Mouse (Mus musculus): ENCODE measurements around the gene Gm14444. TPM values are rescaled to one million over a fixed set of nuclear protein-coding genes. Genes with fewer than 3 reads are reported as not detected.
"Not testable (repeated sequence)": the region's sequence is repeated elsewhere in the genome, so short reads cannot be mapped to it uniquely, and the experiment has no call there.

Gm14444 gene
- 0.24 TPM in 1 of 2 replicates, not detected in the other for polyA plus RNA-seq (2015; fragmentation: Nextera tagmentation; extraction: Ambion mirVana)

DNA sequence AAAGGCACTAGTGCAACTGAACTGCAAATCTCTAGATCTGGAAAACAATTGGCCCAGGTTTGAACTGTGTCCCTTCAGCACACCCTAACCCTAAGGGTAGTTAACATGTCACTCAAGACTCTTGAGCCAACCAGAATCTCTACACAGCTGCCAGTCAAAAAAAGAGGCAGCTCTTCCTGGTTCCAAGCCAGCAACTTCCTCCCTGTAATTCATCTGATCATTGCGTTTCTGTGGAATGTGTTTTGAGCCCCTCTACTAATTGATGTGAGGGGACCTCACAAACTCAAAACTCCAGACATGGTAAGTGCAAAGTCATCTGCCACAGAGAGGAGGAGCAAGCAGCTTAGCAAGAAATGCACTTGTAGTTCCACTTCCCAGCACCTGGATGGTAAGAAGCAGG lies at the start of gene Gm14444:
Gene Gm14444 (plus strand): TSS at position 220 of the 400 bp plus-strand sequence.
- H3K4me2 ChIP-seq (ENCODE audit: low read depth, low read length); H3K9ac ChIP-seq (ENCODE audit: low read length); H3K4me3 ChIP-seq (ENCODE audit: low read length); H3K36me3 ChIP-seq (ENCODE audit: control insufficient read depth, insufficient read depth, low read length); H3K27me3 ChIP-seq (ENCODE audit: control insufficient read depth, insufficient read depth, low read depth, low read length); H3K27ac ChIP-seq (ENCODE audit: low read length); H3K4me1 ChIP-seq (replicated peaks; ENCODE audit: control insufficient read depth, insufficient read depth, low read length); H3K9me3 ChIP-seq (ENCODE audit: control insufficient read depth, low read length); ATAC-seq (ENCODE audit: low read depth): not testable (repeated sequence)
- WGBS: 56% methylated on average over 1 of the region's 1 CpGs

DNA sequence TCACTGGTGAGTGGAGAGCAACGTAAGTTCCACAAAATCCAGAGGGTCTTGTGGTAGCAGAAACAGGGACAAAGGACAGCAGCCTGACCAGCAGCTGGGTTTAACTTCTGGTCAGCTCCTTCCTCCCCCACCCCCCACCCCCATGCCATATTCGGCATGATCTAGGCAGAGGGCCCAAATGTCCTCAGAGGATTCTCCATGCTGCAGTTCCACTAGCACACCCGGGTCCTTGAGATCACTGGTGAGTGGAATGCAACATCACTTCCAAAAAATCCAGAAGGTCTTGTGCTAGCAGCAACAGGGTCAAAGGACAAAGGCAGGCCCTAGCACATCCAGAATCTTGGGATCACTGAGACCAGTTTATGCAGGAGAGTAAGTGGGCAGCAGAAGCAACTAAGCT lies 44.6 kb upstream of the Gm14444 start:
- H3K27ac ChIP-seq (ENCODE audit: low read length); H3K4me1 ChIP-seq (replicated peaks; ENCODE audit: control insufficient read depth, insufficient read depth, low read length); H3K4me3 ChIP-seq (ENCODE audit: low read length); H3K9ac ChIP-seq (ENCODE audit: low read length); H3K9me3 ChIP-seq (ENCODE audit: control insufficient read depth, low read length); H3K27me3 ChIP-seq (ENCODE audit: control insufficient read depth, insufficient read depth, low read depth, low read length); H3K4me2 ChIP-seq (ENCODE audit: low read depth, low read length); H3K36me3 ChIP-seq (ENCODE audit: control insufficient read depth, insufficient read depth, low read length): not testable (repeated sequence)
- 46% methylated on average over 3 of the region's 3 CpGs for WGBS
- peak; percentile 96 for ATAC-seq (ENCODE audit: low read depth)

GRCm38 (mm10) chr2:175044268-175044667 lies 34.2 kb downstream of the Gm14444 start:
- not testable (repeated sequence) for H3K9me3 ChIP-seq (ENCODE audit: control insufficient read depth, low read length); H3K4me2 ChIP-seq (ENCODE audit: low read depth, low read length); H3K4me1 ChIP-seq (replicated peaks; ENCODE audit: control insufficient read depth, insufficient read depth, low read length); H3K27me3 ChIP-seq (ENCODE audit: control insufficient read depth, insufficient read depth, low read depth, low read length); H3K9ac ChIP-seq (ENCODE audit: low read length); ATAC-seq (ENCODE audit: low read depth); H3K27ac ChIP-seq (ENCODE audit: low read length); H3K4me3 ChIP-seq (ENCODE audit: low read length); H3K36me3 ChIP-seq (ENCODE audit: control insufficient read depth, insufficient read depth, low read length)
- 94% methylated on average over 22 of the region's 27 CpGs for WGBS

DNA sequence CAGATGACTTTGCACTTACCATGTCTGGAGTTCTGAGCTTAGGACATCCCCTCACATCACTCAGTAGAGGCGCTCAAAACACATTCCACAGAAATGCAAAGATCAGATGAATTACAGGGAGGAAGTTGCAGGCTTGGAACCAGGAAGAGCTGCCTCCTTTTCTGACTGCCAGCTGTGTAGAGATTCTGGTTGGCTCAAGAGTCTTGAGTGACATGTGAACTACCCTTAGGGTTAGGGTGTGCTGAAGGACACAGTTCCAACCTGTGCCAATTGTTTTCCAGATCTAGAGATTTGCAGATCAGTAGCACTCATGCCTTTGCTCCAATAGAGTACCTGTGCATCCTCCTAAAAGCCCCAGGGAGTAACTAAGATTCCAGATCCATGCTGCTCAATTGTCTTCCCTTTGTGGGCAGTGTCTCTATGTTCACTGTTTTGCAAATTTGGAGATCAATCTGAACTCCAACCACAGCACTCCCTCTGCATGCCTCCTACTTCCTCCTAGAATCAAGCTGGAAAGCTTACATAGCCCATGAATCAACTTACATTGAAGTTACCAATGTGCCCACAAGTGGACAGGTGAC lies 57.7 kb downstream of the Gm14444 start, which contains the start of gene Gm14393:
Gene Gm14393 (minus strand): TSS at position 101 of the 581 bp plus-strand sequence.
- not testable (repeated sequence) for H3K4me3 ChIP-seq (ENCODE audit: low read length); H3K9me3 ChIP-seq (ENCODE audit: control insufficient read depth, low read length); H3K36me3 ChIP-seq (ENCODE audit: control insufficient read depth, insufficient read depth, low read length); H3K9ac ChIP-seq (ENCODE audit: low read length); H3K4me1 ChIP-seq (replicated peaks; ENCODE audit: control insufficient read depth, insufficient read depth, low read length); H3K27ac ChIP-seq (ENCODE audit: low read length); ATAC-seq (ENCODE audit: low read depth); H3K27me3 ChIP-seq (ENCODE audit: control insufficient read depth, insufficient read depth, low read depth, low read length); H3K4me2 ChIP-seq (ENCODE audit: low read depth, low read length)
- WGBS: 66% methylated on average over 1 of the region's 1 CpGs

Other genes with a start within 250 kb of the Gm14444 start
- gene Edn3, start 249.6 kb upstream of the Gm14444 start, polyA plus RNA-seq (2015; fragmentation: Nextera tagmentation; extraction: Ambion mirVana): 48.5 and 52.7 TPM in 2 replicates
- 1.0 and 1.4 TPM in 2 replicates for gene Gm14393, start 57.5 kb downstream of the Gm14444 start, polyA plus RNA-seq (2015; fragmentation: Nextera tagmentation; extraction: Ambion mirVana)
- 5.3 and 6.0 TPM in 2 replicates for gene Gm14399, start 131.8 kb downstream of the Gm14444 start, polyA plus RNA-seq (2015; fragmentation: Nextera tagmentation; extraction: Ambion mirVana)
- 0.63 and 0.65 TPM in 2 replicates for gene Gm14443, start 165.6 kb downstream of the Gm14444 start, polyA plus RNA-seq (2015; fragmentation: Nextera tagmentation; extraction: Ambion mirVana)
- gene Gm14391, start 196.7 kb downstream of the Gm14444 start, polyA plus RNA-seq (2015; fragmentation: Nextera tagmentation; extraction: Ambion mirVana): 2.3 and 7.6 TPM in 2 replicates

All from lung, embryonic 16.5 days (tissue).